ENCODE assay signal across 20 mouse cellular contexts in genomic region chr11:80645111-80645510, GRCm38 (mm10).
"Had no signal": no experiment of that assay in that cellular context is flagged by ENCODE, and none has a peak within 500 bp of the region (broad histone marks: within the 10 kb centered on the region; RNA-seq: fewer than 3 reads in every experiment).

No protein-coding gene starts in this region.

- DNase-seq: kidney, adult 11 months; kidney, adult 9 months; kidney, postnatal 4 days; liver; liver, embryonic 13.5 days; liver, postnatal 0 days; lung, postnatal 14 days; thymus, adult 18-20 months; thymus, postnatal 14 days had no signal

- H3K9me3 ChIP-seq: limb, embryonic 12.5 days; liver, embryonic 13.5 days; lung, embryonic 15.5 days; megakaryocyte, embryonic 14.5 days; midbrain, embryonic 15.5 days; neural tube, embryonic 12.5 days had no signal

- H3K9ac ChIP-seq: limb, embryonic 12.5 days; liver, embryonic 13.5 days; liver, postnatal 0 days; lung, embryonic 15.5 days; midbrain, embryonic 15.5 days; neural tube, embryonic 12.5 days had no signal

- H3K27me3 ChIP-seq: limb, embryonic 12.5 days; liver, embryonic 13.5 days; lung, embryonic 15.5 days; megakaryocyte, embryonic 14.5 days; midbrain, embryonic 15.5 days; neural tube, embryonic 12.5 days had no signal

- H3K4me1 ChIP-seq: limb, embryonic 12.5 days; liver, embryonic 13.5 days; lung, embryonic 15.5 days; megakaryocyte, embryonic 14.5 days; midbrain, embryonic 15.5 days; neural tube, embryonic 12.5 days had no signal

- H3K27ac ChIP-seq: kidney, postnatal 0 days; layer of hippocampus, adult 2 months; left cerebral cortex, adult 2 months; limb, embryonic 12.5 days; liver, embryonic 13.5 days; lung, embryonic 15.5 days; macrophage; midbrain, embryonic 15.5 days; neural tube, embryonic 12.5 days had no signal

- H3K36me3 ChIP-seq: limb, embryonic 12.5 days; liver, embryonic 13.5 days; lung, embryonic 15.5 days; midbrain, embryonic 15.5 days; neural tube, embryonic 12.5 days had no signal

- H3K4me3 ChIP-seq: layer of hippocampus, adult 2 months; left cerebral cortex, adult 2 months; limb, embryonic 12.5 days; liver, embryonic 13.5 days; lung, embryonic 15.5 days; megakaryocyte, embryonic 14.5 days; midbrain, embryonic 15.5 days; neural tube, embryonic 12.5 days had no signal

- ATAC-seq: inflammation-experienced regulatory T-cells, adult 6 months; liver, postnatal 0 days; midbrain, embryonic 15.5 days had no signal

- H3K4me2 ChIP-seq: limb, embryonic 12.5 days; liver, embryonic 13.5 days; lung, embryonic 15.5 days; midbrain, embryonic 11.5 days; midbrain, embryonic 15.5 days; neural tube, embryonic 12.5 days had no signal
